Mouse (Mus musculus) thymus, adult 2 months (tissue): ENCODE results near the gene Igdcc3. TPM values are rescaled to one million over a fixed set of nuclear protein-coding genes. Genes with fewer than 3 reads are reported as not detected.
"Not testable (repeated sequence)": the region's sequence is repeated elsewhere in the genome, so short reads cannot be mapped to it uniquely, and the experiment has no call there.

ENCODE experiments used
- DNase-seq: peaks from one replicate; pipeline ENCODE4 v3.0.0; 2021
- H3K27ac ChIP-seq: fragments of 200-500 bp; 2 replicates; pipeline ENCODE4 v1.5.1; 2012; ENCODE audit warnings: low read length, control low read depth; ENCODE audit not compliant: control insufficient read depth, insufficient read depth
- H3K27me3 ChIP-seq: fragments of 200-500 bp; 2 replicates; pipeline ENCODE4 v1.6.1; 2012; ENCODE audit warnings: mild to moderate bottlenecking, low read length, moderate library complexity, mixed read lengths; ENCODE audit not compliant: control insufficient read depth, insufficient read depth
- H3K36me3 ChIP-seq: fragments of 200-500 bp; 2 replicates; pipeline ENCODE4 v1.6.1; 2012; ENCODE audit warnings: mild to moderate bottlenecking, low read length, moderate library complexity; ENCODE audit not compliant: control insufficient read depth, insufficient read depth
- H3K4me1 ChIP-seq: fragments of 200-500 bp; replicated peaks from 2 replicates; pipeline ENCODE4 v1.6.1; 2012; ENCODE audit warnings: low read length; ENCODE audit not compliant: control insufficient read depth, insufficient read depth
- H3K4me3 ChIP-seq: fragments of 200-500 bp; 2 replicates; pipeline ENCODE4 v1.5.1; 2012; ENCODE audit warnings: mild to moderate bottlenecking, low read length, control low read depth, moderate library complexity; ENCODE audit not compliant: control insufficient read depth, insufficient read depth
- CTCF ChIP-seq: fragments of 200-500 bp; IDR thresholded peaks from 2 replicates; pipeline ENCODE4 v1.5.1; 2012; ENCODE audit warnings: mild to moderate bottlenecking, control low read depth, low read length, moderate library complexity, borderline replicate concordance; ENCODE audit not compliant: control insufficient read depth, poor library complexity, insufficient read depth; ENCODE audit errors: extremely low read depth
- POLR2A ChIP-seq: fragments of 200-500 bp; IDR thresholded peaks from 2 replicates; pipeline ENCODE4 v1.6.1; 2012; ENCODE audit warnings: mild to moderate bottlenecking, low read length, control low read depth, moderate library complexity; ENCODE audit not compliant: control insufficient read depth, poor library complexity, insufficient read depth; ENCODE audit errors: extremely low read depth
- WGBS: fragments of 180-500 bp; shearing (Covaris S2); methylation state at CpG from one replicate; pipeline ENCODE4 v1.1.7; 2018; 5-methylcytosine and 5-hydroxymethylcytosine counted together
- polyA plus RNA-seq: library from polyadenylated mRNA; depleted of rRNA; stranded (reverse); fragments of >200 nt; gene quantifications from 2 replicates; pipeline ENCODE4 v1.2.3, GENCODE M21; 2012

Gene Igdcc3
- polyA plus RNA-seq, 1 experiment: 0.07 TPM

- TF ChIP-seq POLR2A (no peak), CTCF (no peak)
- H3K27ac ChIP-seq: no peak overlapping the region
- no peaks in the 10 kb centered on the region for H3K36me3 ChIP-seq
- no peak overlapping the region for H3K4me3 ChIP-seq
- H3K27me3 ChIP-seq: no peaks in the 10 kb centered on the region
- WGBS: 60% methylated on average over 1 of the region's 1 CpGs
- H3K4me1 ChIP-seq: peaks cover 37% of the 10 kb centered on the region
- no peak for DNase-seq
These were observed 77.9 kb downstream of the Igdcc3 start for GRCm38 (mm10) chr9:65218916-65219315.

DNA sequence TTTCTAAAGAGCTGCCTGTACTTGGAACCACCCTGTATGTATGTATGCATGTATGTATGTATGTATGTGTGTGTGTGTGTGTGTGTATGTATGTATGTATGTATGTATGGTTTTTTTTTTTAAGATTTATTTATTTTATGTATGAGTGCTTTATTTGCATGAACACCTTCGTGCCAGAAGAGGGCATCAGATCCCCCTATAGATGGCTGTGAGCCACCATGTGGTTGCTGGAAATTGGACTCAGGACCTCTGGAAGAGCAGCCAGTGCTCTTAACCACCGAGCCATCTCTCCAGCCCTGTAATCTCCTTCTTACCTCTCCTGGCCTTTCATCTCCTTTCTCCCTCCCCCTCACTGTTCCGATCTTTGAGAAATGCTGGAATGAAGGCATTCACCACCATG, 79.4 kb downstream of the Igdcc3 start:
- H3K27me3 ChIP-seq, H3K27ac ChIP-seq, H3K36me3 ChIP-seq, H3K4me3 ChIP-seq, DNase-seq: not testable (repeated sequence)
- 66% methylated on average over 3 of the region's 3 CpGs for WGBS
- H3K4me1 ChIP-seq: peaks cover 32% of the 10 kb centered on the region

- H3K27ac ChIP-seq: no peak overlapping the region
- H3K36me3 ChIP-seq: no peaks in the 10 kb centered on the region
- H3K4me3 ChIP-seq: no peak overlapping the region
- TF ChIP-seq POLR2A: no peak
- TF ChIP-seq CTCF: no peak
- WGBS: 90% methylated on average over 6 of the region's 6 CpGs
- no peak for DNase-seq
- peaks cover 14% of the 10 kb centered on the region; the same call in 1 of the 2 replicates for H3K4me1 ChIP-seq
- no peaks in the 10 kb centered on the region for H3K27me3 ChIP-seq
These were observed 82.9 kb downstream of the Igdcc3 start for GRCm38 (mm10) chr9:65223927-65224326.

GRCm38 (mm10) chr9:65225795-65226194, 84.8 kb downstream of the Igdcc3 start:
- Histone ChIP-seq H3K4me1 (peaks cover 11% of the 10 kb centered on the region; the same call in 1 of the 2 replicates), H3K36me3 (no peaks in the 10 kb centered on the region), H3K27ac (no peak overlapping the region), H3K4me3 (no peak overlapping the region), H3K27me3 (no peaks in the 10 kb centered on the region)
- whole genome bisulfite sequencing: 67% methylated on average over 4 of the region's 4 CpGs
- no peak for DNase-seq
- TF ChIP-seq CTCF (no peak), POLR2A (no peak)

- no peak for DNase-seq
- Histone ChIP-seq H3K27me3 (no peaks in the 10 kb centered on the region), H3K36me3 (no peaks in the 10 kb centered on the region), H3K4me3 (no peak overlapping the region), H3K27ac (no peak overlapping the region), H3K4me1 (peaks cover 16% of the 10 kb centered on the region)
- no peak for TF ChIP-seq POLR2A
- no peak for TF ChIP-seq CTCF
- whole genome bisulfite sequencing: 89% methylated on average over 6 of the region's 6 CpGs
These were observed 89.3 kb downstream of the Igdcc3 start for GRCm38 (mm10) chr9:65230250-65230649.

- Histone ChIP-seq H3K27me3 (no peaks in the 10 kb centered on the region), H3K27ac (peak overlapping the region; percentile 76), H3K4me3 (no peak overlapping the region), H3K4me1 (peaks cover 21% of the 10 kb centered on the region), H3K36me3 (no peaks in the 10 kb centered on the region)
- TF ChIP-seq POLR2A: no peak
- no peak for TF ChIP-seq CTCF
- 98% methylated on average over 8 of the region's 8 CpGs for WGBS
- no peak for DNase-seq
These were observed 90.3 kb downstream of the Igdcc3 start for GRCm38 (mm10) chr9:65231284-65231683.

GRCm38 (mm10) chr9:65233243-65233985, 92.4 kb downstream of the Igdcc3 start:
- Histone ChIP-seq H3K27me3 (no peaks in the 10 kb centered on the region), H3K36me3 (no peaks in the 10 kb centered on the region), H3K4me1 (peaks cover 31% of the 10 kb centered on the region), H3K4me3 (no peak overlapping the region), H3K27ac (peak overlapping the region; percentile 76)
- 97% methylated on average over 9 of the region's 9 CpGs for WGBS
- TF ChIP-seq POLR2A (no peak), CTCF (no peak)
- no peak for DNase-seq
